Mouse (Mus musculus) MEL (cell line): ENCODE measurements around the gene Spef1. TPM values are rescaled to one million over a fixed set of nuclear protein-coding genes. Genes with fewer than 3 reads are reported as not detected.

Source experiments
- DNase-seq: peaks from one replicate; pipeline ENCODE4 v3.0.0; 2011; ENCODE audit warnings: low read depth, low spot score
- H3K27ac ChIP-seq: 2 replicates; pipeline ENCODE4 v1.5.1; 2012; ENCODE audit warnings: low read depth, mild to moderate bottlenecking, control low read depth, low read length, moderate library complexity; ENCODE audit not compliant: control insufficient read depth
- H3K27me3 ChIP-seq, 2 experiments: fragments of 150-350 bp in 1 of 2; sonication (generic) in 1 of 2; 2 replicates each; pipeline ENCODE4 v1.6.1; 2012; ENCODE audit warnings: low read length in 2 of 2, mild to moderate bottlenecking in 2 of 2, improper control_type of control experiment in 1 of 2, moderate library complexity in 1 of 2; ENCODE audit not compliant: insufficient read depth in 2 of 2, control insufficient read depth in 1 of 2
- H3K36me3 ChIP-seq, 2 experiments: 2 replicates each; pipeline ENCODE4 v1.6.1; 2012 to 2014; ENCODE audit warnings: low read length in 2 of 2, improper control_type of control experiment in 1 of 2, inconsistent platforms in 1 of 2, mild to moderate bottlenecking in 1 of 2; ENCODE audit not compliant: insufficient read depth in 2 of 2, control insufficient read depth in 1 of 2
- H3K4me1 ChIP-seq, 2 experiments: fragments of 150-350 bp in 1 of 2; sonication (generic) in 1 of 2; 2 replicates each; pipeline ENCODE4 v1.6.1; 2012; ENCODE audit warnings: low read length in 2 of 2, improper control_type of control experiment in 1 of 2, mild to moderate bottlenecking in 1 of 2; ENCODE audit not compliant: insufficient read depth in 2 of 2, control insufficient read depth in 1 of 2
- H3K4me3 ChIP-seq, 2 experiments: fragments of 150-350 bp in 1 of 2; sonication (generic) in 1 of 2; 2 replicates each; pipeline ENCODE4 v1.5.1; 2012; ENCODE audit warnings: low read depth in 2 of 2, low read length in 2 of 2, mild to moderate bottlenecking in 2 of 2, moderate library complexity in 2 of 2, control low read depth in 1 of 2, improper control_type of control experiment in 1 of 2; ENCODE audit not compliant: control insufficient read depth in 1 of 2, insufficient read depth in 1 of 2
- H3K79me2 ChIP-seq: 2 replicates; pipeline ENCODE4 v1.6.1; 2012; ENCODE audit warnings: mild to moderate bottlenecking, low read length, moderate library complexity; ENCODE audit not compliant: control insufficient read depth, poor library complexity, insufficient read depth
- H3K9ac ChIP-seq: 2 replicates; pipeline ENCODE4 v1.6.1; 2012; ENCODE audit warnings: low read depth, mild to moderate bottlenecking, control low read depth, low read length, moderate library complexity; ENCODE audit not compliant: control insufficient read depth, poor library complexity, severe bottlenecking
- H3K9me3 ChIP-seq: fragments of 150-350 bp; sonication (generic); replicated peaks from 2 replicates; pipeline ENCODE4 v1.6.1; 2012; ENCODE audit warnings: mild to moderate bottlenecking, low read length, improper control_type of control experiment, moderate library complexity; ENCODE audit not compliant: insufficient read depth
- CHD1 ChIP-seq: IDR thresholded peaks from 2 replicates; pipeline ENCODE4 v1.6.1; 2012; ENCODE audit warnings: low read depth, mild to moderate bottlenecking, inconsistent platforms, low read length, improper control_type of control experiment
- CHD2 ChIP-seq: IDR thresholded peaks from 2 replicates; pipeline ENCODE4 v1.6.1; 2011; ENCODE audit warnings: low read length, improper control_type of control experiment
- CTCF ChIP-seq, 3 experiments: IDR thresholded peaks in 2 of 3; conservative IDR thresholded peaks in 1 of 3; 2 replicates each; pipeline ENCODE4 v1.5.1; 2011 to 2012; ENCODE audit warnings: low read length in 3 of 3, low read depth in 2 of 3, mild to moderate bottlenecking in 2 of 3, improper control_type of control experiment in 1 of 3, inconsistent platforms in 1 of 3, mixed read lengths in 1 of 3, moderate library complexity in 1 of 3; ENCODE audit not compliant: control insufficient read depth in 1 of 3, insufficient read depth in 1 of 3, poor library complexity in 1 of 3, severe bottlenecking in 1 of 3
- E2F4 ChIP-seq: IDR thresholded peaks from 2 replicates; pipeline ENCODE4 v1.6.1; 2011; ENCODE audit warnings: low read depth, low read length, improper control_type of control experiment, borderline replicate concordance
- ELF1 ChIP-seq: IDR thresholded peaks from 2 replicates; pipeline ENCODE4 v1.6.1; 2014; ENCODE audit warnings: low read depth, mild to moderate bottlenecking, inconsistent platforms, low read length, improper control_type of control experiment, moderate library complexity
- EP300 ChIP-seq, 2 experiments: IDR thresholded peaks; 2 replicates each; pipeline ENCODE4 v1.6.1; 2011; ENCODE audit warnings: improper control_type of control experiment in 2 of 2, low read length in 2 of 2, low read depth in 1 of 2, mild to moderate bottlenecking in 1 of 2
- GABPA ChIP-seq: IDR thresholded peaks from 2 replicates; pipeline ENCODE4 v1.6.1; 2012; ENCODE audit warnings: low read depth, mild to moderate bottlenecking, inconsistent platforms, low read length, improper control_type of control experiment, moderate library complexity
- GATA1 ChIP-seq: IDR thresholded peaks from 2 replicates; pipeline ENCODE4 v1.6.1; 2011; ENCODE audit warnings: low read depth, low read length, improper control_type of control experiment
- JUND ChIP-seq: IDR thresholded peaks from 2 replicates; pipeline ENCODE4 v1.6.1; 2011; ENCODE audit warnings: low read depth, mild to moderate bottlenecking, improper control_type of control experiment, low read length
- KAT2A ChIP-seq: conservative IDR thresholded peaks from 2 replicates; pipeline ENCODE4 v1.6.1; 2012; ENCODE audit warnings: low read depth, low read length, improper control_type of control experiment, inconsistent platforms
- MAX ChIP-seq: IDR thresholded peaks from 2 replicates; pipeline ENCODE4 v1.6.1; 2011; ENCODE audit warnings: low read length, improper control_type of control experiment
- MAZ ChIP-seq: IDR thresholded peaks from 2 replicates; pipeline ENCODE4 v1.6.1; 2012; ENCODE audit warnings: low read depth, mild to moderate bottlenecking, inconsistent platforms, low read length, improper control_type of control experiment
- MEF2A ChIP-seq: IDR thresholded peaks from 2 replicates; pipeline ENCODE4 v1.6.1; 2014; ENCODE audit warnings: low read depth, mild to moderate bottlenecking, inconsistent platforms, low read length, improper control_type of control experiment; ENCODE audit not compliant: poor library complexity, insufficient replicate concordance, severe bottlenecking; ENCODE audit errors: extremely low read depth
- MXI1 ChIP-seq: IDR thresholded peaks from 2 replicates; pipeline ENCODE4 v1.6.1; 2011; ENCODE audit warnings: mild to moderate bottlenecking, low read depth, low read length, improper control_type of control experiment
- NELFE ChIP-seq: IDR thresholded peaks from 2 replicates; pipeline ENCODE4 v1.6.1; 2011; ENCODE audit warnings: low read depth, low read length, improper control_type of control experiment
- POLR2A ChIP-seq, 2 experiments: IDR thresholded peaks; 2 replicates each; pipeline ENCODE4 v1.6.1; 2011 to 2012; ENCODE audit warnings: low read length in 2 of 2, mild to moderate bottlenecking in 2 of 2, control low read depth in 1 of 2, improper control_type of control experiment in 1 of 2, low read depth in 1 of 2, moderate library complexity in 1 of 2; ENCODE audit not compliant: control insufficient read depth in 1 of 2, insufficient read depth in 1 of 2, poor library complexity in 1 of 2
- POLR2AphosphoS5 ChIP-seq: IDR thresholded peaks from 2 replicates; pipeline ENCODE4 v1.6.1; 2012; ENCODE audit warnings: low read depth, borderline replicate concordance, mild to moderate bottlenecking, inconsistent platforms, low read length, moderate library complexity, mixed read lengths
- RCOR1 ChIP-seq: IDR thresholded peaks from 2 replicates; pipeline ENCODE4 v1.6.1; 2012; ENCODE audit warnings: low read depth, mild to moderate bottlenecking, inconsistent platforms, low read length, improper control_type of control experiment
- TBP ChIP-seq: IDR thresholded peaks from 2 replicates; pipeline ENCODE4 v1.8.0; 2011; ENCODE audit warnings: low read depth, low read length, improper control_type of control experiment
- TCF12 ChIP-seq: IDR thresholded peaks from 2 replicates; pipeline ENCODE4 v1.6.1; 2014; ENCODE audit warnings: low read depth, mild to moderate bottlenecking, inconsistent platforms, low read length, improper control_type of control experiment, moderate library complexity
- UBTF ChIP-seq: IDR thresholded peaks from 2 replicates; pipeline ENCODE4 v1.6.1; 2012; ENCODE audit warnings: low read depth, mild to moderate bottlenecking, inconsistent platforms, low read length, improper control_type of control experiment, moderate library complexity, borderline replicate concordance; ENCODE audit not compliant: insufficient read depth
- USF2 ChIP-seq, 2 experiments: IDR thresholded peaks; 2 replicates each; pipeline ENCODE4 v1.6.1; 2011 to 2012; ENCODE audit warnings: improper control_type of control experiment in 2 of 2, low read length in 2 of 2, borderline replicate concordance in 1 of 2, inconsistent platforms in 1 of 2, low read depth in 1 of 2, mild to moderate bottlenecking in 1 of 2; ENCODE audit not compliant: insufficient read depth in 1 of 2
- ZC3H11A ChIP-seq: IDR thresholded peaks from 2 replicates; pipeline ENCODE4 v1.6.1; 2012; ENCODE audit warnings: low read depth, mild to moderate bottlenecking, inconsistent platforms, low read length, improper control_type of control experiment
- ZMIZ1 ChIP-seq: IDR thresholded peaks from 2 replicates; pipeline ENCODE4 v1.6.1; 2012; ENCODE audit warnings: low read depth, mild to moderate bottlenecking, inconsistent platforms, low read length, improper control_type of control experiment, moderate library complexity
- ZNF384 ChIP-seq: IDR thresholded peaks from 2 replicates; pipeline ENCODE4 v1.6.1; 2012; ENCODE audit warnings: low read depth, mild to moderate bottlenecking, inconsistent platforms, low read length, improper control_type of control experiment
- polyA plus RNA-seq, 2 experiments: library from polyadenylated mRNA; stranded (reverse) in 1 of 2; unstranded in 1 of 2; fragments of >175 nt in 1 of 2; fragments of >200 nt in 1 of 2; gene quantifications; 2 replicates each; pipeline versions ENCODE4 v1.2.1 to v1.2.4; 2012; ENCODE audit warnings: low replicate concordance in 2 of 2, low read depth in 1 of 2; ENCODE audit not compliant: insufficient read length in 2 of 2, insufficient read depth in 1 of 2, missing spikeins in 1 of 2
- total RNA-seq: library from RNA; depleted of rRNA; stranded (reverse); fragments of 300-350 nt; gene quantifications from 2 replicates; pipeline ENCODE4 v1.2.3, GENCODE M21; 2012

Gene Spef1
- total and polyA plus RNA-seq, 3 experiments: 1.2 to 1.8 TPM; not detected in 1

DNA sequence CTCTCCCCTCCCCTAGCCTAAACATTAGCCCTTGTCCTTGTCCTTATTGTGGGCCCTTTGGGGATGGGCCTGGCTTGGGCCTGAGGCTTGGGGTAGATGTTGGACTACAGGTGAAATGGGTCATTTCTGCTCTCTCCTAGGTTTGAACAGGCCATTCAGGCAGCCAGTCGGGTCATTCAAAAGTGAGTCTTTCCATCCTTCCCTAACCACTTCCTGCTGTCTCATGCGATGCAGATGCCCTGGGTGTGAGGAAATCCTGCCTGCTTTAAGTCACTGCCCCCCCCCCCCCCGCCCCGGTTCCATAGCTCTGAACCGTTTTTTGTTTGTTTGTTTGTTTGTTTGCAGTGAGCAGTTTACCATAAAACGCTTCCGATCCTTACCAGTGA, 3.9 kb upstream of the Spef1 start:
- H3K9ac ChIP-seq: no peak overlapping the region
- H3K79me2 ChIP-seq: no peaks in the 10 kb centered on the region; the same call in none of the 2 replicates
- H3K27me3 ChIP-seq: no peaks in the 10 kb centered on the region
- H3K4me1 ChIP-seq: peaks cover 15 to 33% of the 10 kb centered on the region in 2 experiments
- H3K4me3 ChIP-seq: no peak overlapping the region
- H3K9me3 ChIP-seq: no peaks in the 10 kb centered on the region
- H3K36me3 ChIP-seq: peaks cover 1 to 31% of the 10 kb centered on the region in 2 experiments; a peak in 2 of 4 replicates
- DNase-seq: no peak
- no peak for TF ChIP-seq POLR2AphosphoS5
- no peak for TF ChIP-seq GATA1
- TF ChIP-seq NELFE: no peak
- no peak for TF ChIP-seq POLR2A (IDR thresholded peaks at IDR 0.05; ENCODE audit: control insufficient read depth in 1 of 2, insufficient read depth in 1 of 2, low read depth in 1 of 2, low read length in 2 of 2, poor library complexity in 1 of 2)
- TF ChIP-seq RCOR1: no peak
- no peak for TF ChIP-seq MAZ
- TF ChIP-seq ZMIZ1: no peak
- no peak for TF ChIP-seq MAX
- TF ChIP-seq UBTF: no peak
- TF ChIP-seq GABPA: no peak
- TF ChIP-seq ZC3H11A: no peak
- H3K27ac ChIP-seq: no peak overlapping the region

- H3K27ac ChIP-seq: 0 out of 2 replicates have a peak overlapping the region, but pooled peaks have one; percentile 6
- TF ChIP-seq E2F4 (no peak), JUND (no peak), MAZ (no peak), TCF12 (no peak), CHD1 (no peak), CHD2 (no peak), MEF2A (no peak), ELF1 (no peak), ZNF384 (no peak), KAT2A (no peak), NELFE (no peak), TBP (no peak), USF2 (IDR thresholded peaks at IDR 0.05; ENCODE audit: borderline replicate concordance in 1 of 2, insufficient read depth in 1 of 2, low read depth in 1 of 2, low read length in 2 of 2) (no peak), MAX (no peak), MXI1 (no peak), ZC3H11A (no peak), RCOR1 (no peak), POLR2AphosphoS5 (no peak), EP300 (IDR thresholded peaks at IDR 0.05; ENCODE audit: low read depth in 1 of 2, low read length in 2 of 2) (no peak), CTCF (IDR thresholded peaks at IDR 0.05 in 2 of 3, conservative IDR thresholded peaks at IDR 0.05 in 1 of 3; ENCODE audit: control insufficient read depth in 1 of 3, insufficient read depth in 1 of 3, low read depth in 2 of 3, low read length in 3 of 3, poor library complexity in 1 of 3, severe bottlenecking in 1 of 3) (no peak)
- peaks cover 1 to 31% of the 10 kb centered on the region in 2 experiments; a peak in 2 of 4 replicates for H3K36me3 ChIP-seq
- H3K27me3 ChIP-seq: no peaks in the 10 kb centered on the region
- no peak overlapping the region for H3K4me3 ChIP-seq
- H3K79me2 ChIP-seq: no peaks in the 10 kb centered on the region; the same call in none of the 2 replicates
- no peak overlapping the region for H3K9ac ChIP-seq
- DNase-seq: no peak
- H3K9me3 ChIP-seq: no peaks in the 10 kb centered on the region
- H3K4me1 ChIP-seq: peaks cover 15 to 33% of the 10 kb centered on the region in 2 experiments
These were observed 3.4 kb upstream of the Spef1 start for GRCm38 (mm10) chr2:131190344-131191004.
